In genomic region chr11:78176905-78177331, GRCm38 (mm10) we compare ENCODE assay signal across 1 mouse cellular context.
TF ChIP-seq lines count a peak whose summit lies in the region.

No protein-coding gene starts in this region.

TF ChIP-seq in ES-E14, 5 proteins besides CTCF, POLR2A, EP300 and RAD21:
- TF ChIP-seq ZNF384 (IDR thresholded peaks at IDR 0.05; ENCODE audit: low read depth, low read length): no peak
- no peak for TF ChIP-seq MAFK (IDR thresholded peaks at IDR 0.05; ENCODE audit: insufficient read depth, low read depth, low read length)
- no peak for TF ChIP-seq ZC3H11A (IDR thresholded peaks at IDR 0.05; ENCODE audit: borderline replicate concordance, low read depth, low read length)
- no peak for TF ChIP-seq CHD2 (IDR thresholded peaks at IDR 0.05; ENCODE audit: low read depth, low read length)
- no peak for TF ChIP-seq HCFC1 (IDR thresholded peaks at IDR 0.05; ENCODE audit: borderline replicate concordance, insufficient read depth, low read length)
TF ChIP-seq in ES-E14: peak in this region for 0.
